Mouse (Mus musculus) spleen, postnatal 0 days (tissue): ENCODE results near the gene Mipol1. TPM values are rescaled to one million over a fixed set of nuclear protein-coding genes. Genes with fewer than 3 reads are reported as not detected.

ENCODE experiments used
- polyA plus RNA-seq: library from polyadenylated mRNA; unstranded; fragments of >200 nt; fragmentation: Nextera tagmentation; extraction: Ambion mirVana; gene quantifications from 2 replicates; pipeline ENCODE4 v1.2.1, GENCODE M21; 2015

Mipol1 gene
- polyA plus RNA-seq, result 4.1 and 5.0 TPM in 2 replicates

GRCm38 (mm10) chr12:57230192-57230706 is at the start of gene Mipol1, which contains the start of gene Prps1l3:
TSS of gene Mipol1 (plus strand) at chr12:57230427.
TSS of gene Prps1l3 (plus strand) at chr12:57230412.

GRCm38 (mm10) chr12:57197363-57198026 is 32.7 kb upstream of the Mipol1 start, which contains the start of gene Slc25a21:
TSS of gene Slc25a21 (minus strand) at chr12:57197472.

Other genes starting within 250 kb of the Mipol1 start
- gene Slc25a21, start 33.0 kb upstream of the Mipol1 start, polyA plus RNA-seq, result 33.6 and 38.2 TPM in 2 replicates
- 35.6 and 36.3 TPM in 2 replicates for gene Prps1l3, start within 50 bp of the Mipol1 start, polyA plus RNA-seq